Mouse (Mus musculus): ENCODE measurements at regions not wholly inside any gene's neighbourhood (a gene's known extent, or its start where the extent isn't known, plus 50 kb on each side); places are given as distances from the start of the nearest gene placed in this dataset.

DNA sequence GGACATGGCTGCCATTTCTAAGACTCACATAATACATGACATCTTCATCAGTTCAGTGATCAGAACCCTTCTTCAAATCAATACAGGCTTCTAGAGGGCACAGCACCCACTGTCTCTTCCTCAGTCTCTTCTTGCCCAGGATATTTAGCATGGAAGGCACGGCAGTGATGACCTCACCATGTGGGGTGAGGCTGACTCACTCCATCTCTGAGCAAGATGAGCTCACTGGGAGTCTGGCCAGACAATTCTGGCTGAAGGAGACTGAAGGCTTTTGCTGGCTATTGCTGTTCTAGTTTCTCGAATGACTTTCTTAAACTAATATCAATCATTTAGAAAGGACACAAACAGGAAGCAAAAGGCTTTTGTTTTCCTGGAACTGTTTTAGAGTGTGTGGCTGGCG lies 122.9 kb upstream of the 1700012A03Rik start:
- TF ChIP-seq CTCF (IDR thresholded peaks at IDR 0.05; ENCODE audit: insufficient read depth, low read depth, low read length) (no peak), POLR2A (IDR thresholded peaks at IDR 0.05; ENCODE audit: insufficient read depth, low read depth, low read length) (no peak)

All from olfactory bulb, adult 2 months (tissue).